Comparison of ENCODE assay signal across 8 mouse cellular contexts in genomic region chr7:45153586-45153985, GRCm38 (mm10). TPM values are rescaled to one million over a fixed set of nuclear protein-coding genes. Genes with fewer than 3 reads are reported as not detected.
DNase-seq lines count a peak whose midpoint lies in the region; ATAC-seq and TF ChIP-seq lines count a peak whose summit lies in the region.

No protein-coding gene starts in this region.

- H3K9ac ChIP-seq in kidney, embryonic 16.5 days (replicated peaks; ENCODE audit: low read length): peak overlapping the region; percentile 95
- H3K9ac ChIP-seq in hindbrain, embryonic 15.5 days: peak overlapping the region; percentile 67
- H3K9ac ChIP-seq in midbrain, embryonic 16.5 days (ENCODE audit: low read depth, low read length): peak overlapping the region; percentile 90

- H3K27ac ChIP-seq in kidney, embryonic 16.5 days (ENCODE audit: low read length): peak overlapping the region; percentile 98
- H3K27ac ChIP-seq in bone marrow, adult 2 months (ENCODE audit: control insufficient read depth, insufficient read depth, low read depth, low read length, poor library complexity): peak overlapping the region; percentile 94
- H3K27ac ChIP-seq in hindbrain, embryonic 15.5 days (replicated peaks): peak overlapping the region; percentile 98
- H3K27ac ChIP-seq in midbrain, embryonic 16.5 days (ENCODE audit: low read length): peak overlapping the region; percentile 97

- no peak for DNase-seq in kidney, postnatal 36 days
- no peak for DNase-seq in left cerebral cortex, adult 11 months (ENCODE audit: low spot score)
- DNase-seq in right cerebral cortex, postnatal 14 days: no peak
- no peak for DNase-seq in gastrocnemius, adult 8-10 months (ENCODE audit: low spot score in 2 of 2)

- no peak for ATAC-seq in kidney, embryonic 16.5 days (ENCODE audit: low FRiP score, low TSS enrichment)
- ATAC-seq in hindbrain, embryonic 15.5 days (ENCODE audit: low FRiP score, low read depth): peak; percentile 3; the same call in 1 of the 2 replicates
- ATAC-seq in midbrain, embryonic 16.5 days: peak; percentile 19; the same call in 1 of the 2 replicates

- peak overlapping the region; percentile 77 for H3K4me3 ChIP-seq in kidney, embryonic 16.5 days (ENCODE audit: low read length)
- peak overlapping the region; percentile 96 for H3K4me3 ChIP-seq in bone marrow, adult 2 months (replicated peaks; ENCODE audit: control insufficient read depth, low read depth, low read length)
- peak overlapping the region; percentile 80 for H3K4me3 ChIP-seq in hindbrain, embryonic 15.5 days
- peak overlapping the region; percentile 70 for H3K4me3 ChIP-seq in midbrain, embryonic 16.5 days (ENCODE audit: low read depth, low read length)

- TF ChIP-seq CTCF in bone marrow, adult 2 months (IDR thresholded peaks at IDR 0.05; ENCODE audit: control insufficient read depth, insufficient read depth, low read length): no peak

- H3K9me3 ChIP-seq in kidney, embryonic 16.5 days (ENCODE audit: low read length): no peaks in the 10 kb centered on the region
- no peaks in the 10 kb centered on the region for H3K9me3 ChIP-seq in hindbrain, embryonic 15.5 days
- H3K9me3 ChIP-seq in midbrain, embryonic 16.5 days (replicated peaks; ENCODE audit: control insufficient read depth, low read length, poor library complexity, severe bottlenecking): no peaks in the 10 kb centered on the region

- H3K4me2 ChIP-seq in kidney, embryonic 16.5 days (replicated peaks; ENCODE audit: low read depth, low read length): peak overlapping the region; percentile 68
- peak overlapping the region; percentile 83 for H3K4me2 ChIP-seq in hindbrain, embryonic 15.5 days
- peak overlapping the region; percentile 66 for H3K4me2 ChIP-seq in midbrain, embryonic 16.5 days (ENCODE audit: low read length)

- H3K27me3 ChIP-seq in kidney, embryonic 16.5 days (ENCODE audit: insufficient read depth, low read length): no peaks in the 10 kb centered on the region
- no peaks in the 10 kb centered on the region for H3K27me3 ChIP-seq in hindbrain, embryonic 15.5 days
- H3K27me3 ChIP-seq in midbrain, embryonic 16.5 days (ENCODE audit: control insufficient read depth, insufficient read depth, low read depth, low read length): no peaks in the 10 kb centered on the region

- 0 out of 2 replicates have a peak, but pooled peaks cover 3% of the 10 kb centered on the region for H3K36me3 ChIP-seq in kidney, embryonic 16.5 days (ENCODE audit: insufficient read depth, low read length)
- 0 out of 2 replicates have a peak, but pooled peaks cover 3% of the 10 kb centered on the region for H3K36me3 ChIP-seq in hindbrain, embryonic 15.5 days
- peaks cover 5% of the 10 kb centered on the region for H3K36me3 ChIP-seq in midbrain, embryonic 16.5 days (ENCODE audit: control insufficient read depth, insufficient read depth, low read length)

- peaks cover 30% of the 10 kb centered on the region for H3K4me1 ChIP-seq in kidney, embryonic 16.5 days (ENCODE audit: insufficient read depth, low read length)
- no peaks in the 10 kb centered on the region; the same call in 1 of the 2 replicates for H3K4me1 ChIP-seq in bone marrow, adult 2 months (ENCODE audit: control insufficient read depth, insufficient read depth, low read length)
- peaks cover 18% of the 10 kb centered on the region for H3K4me1 ChIP-seq in hindbrain, embryonic 15.5 days (replicated peaks)
- H3K4me1 ChIP-seq in midbrain, embryonic 16.5 days (ENCODE audit: control insufficient read depth, insufficient read depth, low read length): peaks cover 13% of the 10 kb centered on the region

- 3% methylated on average over 5 of the region's 5 CpGs for WGBS in kidney, embryonic 16.5 days
- WGBS in bone marrow, adult 2 months: 3% methylated on average over 5 of the region's 5 CpGs
- WGBS in hindbrain, embryonic 15.5 days: 2% methylated on average over 5 of the region's 5 CpGs
- WGBS in midbrain, embryonic 16.5 days: 2% methylated on average over 5 of the region's 5 CpGs

- TF ChIP-seq POLR2A in bone marrow, adult 2 months (IDR thresholded peaks at IDR 0.05; ENCODE audit: borderline replicate concordance, control insufficient read depth, low read depth, low read length): no peak

RNA-seq across cellular contexts. Expression of gene Pih1d1, which starts 0.5 kb away (rescaled TPM):
- 109 and 112 TPM in 2 replicates for polyA plus RNA-seq in kidney, embryonic 16.5 days (2015; fragmentation: Nextera tagmentation; extraction: Ambion mirVana)
- polyA plus RNA-seq in bone marrow, adult 2 months (2011; ENCODE audit: insufficient read depth, insufficient read length, low replicate concordance, missing spikeins): 39.2 and 92.4 TPM in 2 replicates
- 92.4 and 98.8 TPM in 2 replicates for polyA plus RNA-seq in hindbrain, embryonic 15.5 days (2015; fragmentation: Nextera tagmentation; extraction: Ambion mirVana)
- polyA plus RNA-seq in midbrain, embryonic 16.5 days (2015; fragmentation: Nextera tagmentation; extraction: Ambion mirVana): 89.9 and 91.9 TPM in 2 replicates
- 10 to 100 TPM; 34.6 to 42.1 (median 38.3) TPM for total RNA-seq in gastrocnemius, adult 8-10 months (2022)

RNA-seq across cellular contexts. Expression of gene Aldh16a1, which starts 0.8 kb away (rescaled TPM):
- 81.2 and 88.6 TPM in 2 replicates for polyA plus RNA-seq in kidney, embryonic 16.5 days (2015; fragmentation: Nextera tagmentation; extraction: Ambion mirVana)
- polyA plus RNA-seq in bone marrow, adult 2 months (2011; ENCODE audit: insufficient read depth, insufficient read length, low replicate concordance, missing spikeins): 49.6 and 113 TPM in 2 replicates
- 20.8 and 21.9 TPM in 2 replicates for polyA plus RNA-seq in hindbrain, embryonic 15.5 days (2015; fragmentation: Nextera tagmentation; extraction: Ambion mirVana)
- 13.7 and 18.2 TPM in 2 replicates for polyA plus RNA-seq in midbrain, embryonic 16.5 days (2015; fragmentation: Nextera tagmentation; extraction: Ambion mirVana)
- total RNA-seq in gastrocnemius, adult 8-10 months (2022): 10 to 100 TPM; 10.4 to 16.9 (median 13.7) TPM

RNA-seq across cellular contexts. Expression of gene Slc17a7, which starts 10.2 kb away (rescaled TPM):
- polyA plus RNA-seq in kidney, embryonic 16.5 days (2015; fragmentation: Nextera tagmentation; extraction: Ambion mirVana): 0.19 and 0.42 TPM in 2 replicates
- 1.3 TPM in 1 of 2 replicates, not detected in the other for polyA plus RNA-seq in bone marrow, adult 2 months (2011; ENCODE audit: insufficient read depth, insufficient read length, low replicate concordance, missing spikeins)
- 0.71 and 1.5 TPM in 2 replicates for polyA plus RNA-seq in hindbrain, embryonic 15.5 days (2015; fragmentation: Nextera tagmentation; extraction: Ambion mirVana)
- 0.55 and 1.1 TPM in 2 replicates for polyA plus RNA-seq in midbrain, embryonic 16.5 days (2015; fragmentation: Nextera tagmentation; extraction: Ambion mirVana)
- total RNA-seq in gastrocnemius, adult 8-10 months (2022): under 1 TPM; 0.21 to 0.39 (median 0.31) TPM

RNA-seq across cellular contexts. Expression of gene Flt3l, which starts 17.4 kb away (rescaled TPM):
- polyA plus RNA-seq in kidney, embryonic 16.5 days (2015; fragmentation: Nextera tagmentation; extraction: Ambion mirVana): 0.95 and 1.9 TPM in 2 replicates
- polyA plus RNA-seq in bone marrow, adult 2 months (2011; ENCODE audit: insufficient read depth, insufficient read length, low replicate concordance, missing spikeins): 32.5 and 85.0 TPM in 2 replicates
- 2.0 and 2.7 TPM in 2 replicates for polyA plus RNA-seq in hindbrain, embryonic 15.5 days (2015; fragmentation: Nextera tagmentation; extraction: Ambion mirVana)
- 1.5 and 2.2 TPM in 2 replicates for polyA plus RNA-seq in midbrain, embryonic 16.5 days (2015; fragmentation: Nextera tagmentation; extraction: Ambion mirVana)
- 1 to 10 TPM in 3 of 4 experiments, under 1 TPM in 1; 0.94 to 2.7 (median 2.3) TPM for total RNA-seq in gastrocnemius, adult 8-10 months (2022)

RNA-seq across cellular contexts. Expression of gene Gm45713, which starts 17.6 kb away (rescaled TPM):
- polyA plus RNA-seq in kidney, embryonic 16.5 days (2015; fragmentation: Nextera tagmentation; extraction: Ambion mirVana): 0.18 TPM in 1 of 2 replicates, not detected in the other
- polyA plus RNA-seq in bone marrow, adult 2 months (2011; ENCODE audit: insufficient read depth, insufficient read length, low replicate concordance, missing spikeins): not detected in 2 replicates
- not detected in 2 replicates for polyA plus RNA-seq in hindbrain, embryonic 15.5 days (2015; fragmentation: Nextera tagmentation; extraction: Ambion mirVana)
- 0.41 TPM in 1 of 2 replicates, not detected in the other for polyA plus RNA-seq in midbrain, embryonic 16.5 days (2015; fragmentation: Nextera tagmentation; extraction: Ambion mirVana)
- total RNA-seq in gastrocnemius, adult 8-10 months (2022): not detected
